Mouse (Mus musculus): Measurements from ENCODE around the gene Hist1h3f. TPM values are rescaled to one million over a fixed set of nuclear protein-coding genes. Genes with fewer than 3 reads are reported as not detected.

Hist1h3f gene
- total and polyA plus RNA-seq, 2 experiments from 2014 or later, result 0.21 to 239 TPM

DNA sequence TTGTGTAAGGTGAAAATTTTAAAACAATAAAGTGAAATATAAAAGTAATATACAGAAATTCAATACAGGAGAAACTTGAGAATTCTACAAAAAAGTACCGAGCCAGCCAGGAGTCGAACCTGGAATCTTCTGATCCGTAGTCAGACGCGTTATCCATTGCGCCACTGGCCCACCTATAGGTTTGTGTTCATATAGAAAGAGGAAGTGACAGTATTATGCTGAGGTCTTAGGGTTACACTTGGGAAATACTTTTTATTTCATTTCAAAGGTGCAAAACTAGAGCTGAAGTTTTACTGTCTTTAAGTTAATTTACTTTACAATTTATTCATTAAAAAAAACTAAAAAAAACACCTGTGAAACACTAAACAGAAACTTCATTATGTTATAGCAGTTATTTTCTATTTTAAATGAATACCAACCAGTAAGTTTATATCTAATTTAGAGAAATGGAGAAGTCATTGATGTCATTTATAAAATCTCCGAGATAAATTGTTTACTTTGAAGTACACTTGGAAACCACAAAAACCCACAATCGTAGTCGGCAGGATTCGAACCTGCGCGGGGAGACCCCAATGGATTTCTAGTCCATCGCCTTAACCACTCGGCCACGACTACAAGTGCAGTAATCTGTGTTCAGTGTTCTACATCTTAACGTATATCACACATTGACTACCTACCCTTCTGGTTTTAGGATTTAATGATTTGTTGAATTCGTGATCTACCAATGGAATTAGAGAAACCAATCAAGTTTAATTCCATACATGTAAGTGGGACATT lies 43.2 kb upstream of the Hist1h3f start:
- Histone ChIP-seq H3K9ac (replicated peaks; ENCODE audit: low read length, poor library complexity, severe bottlenecking) (no peak overlapping the region), H3K4me1 (ENCODE audit: insufficient read depth, low read length) (no peaks in the 10 kb centered on the region; the same call in 1 of the 2 replicates), H3K4me2 (ENCODE audit: low read depth, low read length, poor library complexity, severe bottlenecking) (no peak overlapping the region), H3K9me3 (ENCODE audit: low read length) (no peaks in the 10 kb centered on the region), H3K27ac (ENCODE audit: low read depth, low read length) (no peak overlapping the region), H3K36me3 (ENCODE audit: insufficient read depth, low read length) (no peaks in the 10 kb centered on the region), H3K4me3 (ENCODE audit: low read depth, low read length) (no peak overlapping the region), H3K27me3 (ENCODE audit: insufficient read depth, low read length) (0 out of 2 replicates have a peak, but pooled peaks cover 4% of the 10 kb centered on the region)
- TF ChIP-seq CTCF (IDR thresholded peaks at IDR 0.05), result no peak
- ATAC-seq (ENCODE audit: low FRiP score) (peak; percentile 66; the same call in 1 of the 2 replicates), DNase-seq (ENCODE audit: low spot score) (peak; percentile 65)
- WGBS, result 3% methylated on average over 17 of the region's 17 CpGs

DNA sequence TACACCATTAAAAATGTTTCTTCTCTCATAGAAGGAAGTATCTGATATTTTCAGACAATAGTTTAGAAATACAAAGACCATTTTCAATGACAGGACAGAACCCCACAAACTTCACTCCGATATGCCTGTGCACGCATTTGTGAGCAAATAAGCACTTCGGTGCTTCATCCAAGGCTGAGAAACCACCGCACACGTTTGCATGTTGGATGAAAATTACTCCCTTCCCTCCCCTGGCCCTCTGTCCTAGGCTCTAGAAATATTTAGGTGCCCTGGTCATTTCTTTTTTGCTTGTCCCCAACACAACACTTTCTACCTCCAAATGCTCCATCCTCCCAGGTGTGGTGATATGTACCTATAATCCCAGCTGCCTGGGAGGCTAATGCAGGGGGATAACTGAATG lies 42.3 kb upstream of the Hist1h3f start:
- ATAC-seq (ENCODE audit: low FRiP score), result no peak
- TF ChIP-seq CTCF (IDR thresholded peaks at IDR 0.05), result no peak
- Histone ChIP-seq H3K9ac (replicated peaks; ENCODE audit: low read length, poor library complexity, severe bottlenecking) (no peak overlapping the region), H3K27ac (ENCODE audit: low read depth, low read length) (no peak overlapping the region), H3K4me2 (ENCODE audit: low read depth, low read length, poor library complexity, severe bottlenecking) (no peak overlapping the region), H3K27me3 (ENCODE audit: insufficient read depth, low read length) (0 out of 2 replicates have a peak, but pooled peaks cover 4% of the 10 kb centered on the region), H3K36me3 (ENCODE audit: insufficient read depth, low read length) (no peaks in the 10 kb centered on the region), H3K9me3 (ENCODE audit: low read length) (no peaks in the 10 kb centered on the region), H3K4me1 (ENCODE audit: insufficient read depth, low read length) (no peaks in the 10 kb centered on the region; the same call in 1 of the 2 replicates), H3K4me3 (ENCODE audit: low read depth, low read length) (no peak overlapping the region)
- no peak for DNase-seq (ENCODE audit: low spot score)
- 19% methylated on average over 5 of the region's 5 CpGs for WGBS

DNA sequence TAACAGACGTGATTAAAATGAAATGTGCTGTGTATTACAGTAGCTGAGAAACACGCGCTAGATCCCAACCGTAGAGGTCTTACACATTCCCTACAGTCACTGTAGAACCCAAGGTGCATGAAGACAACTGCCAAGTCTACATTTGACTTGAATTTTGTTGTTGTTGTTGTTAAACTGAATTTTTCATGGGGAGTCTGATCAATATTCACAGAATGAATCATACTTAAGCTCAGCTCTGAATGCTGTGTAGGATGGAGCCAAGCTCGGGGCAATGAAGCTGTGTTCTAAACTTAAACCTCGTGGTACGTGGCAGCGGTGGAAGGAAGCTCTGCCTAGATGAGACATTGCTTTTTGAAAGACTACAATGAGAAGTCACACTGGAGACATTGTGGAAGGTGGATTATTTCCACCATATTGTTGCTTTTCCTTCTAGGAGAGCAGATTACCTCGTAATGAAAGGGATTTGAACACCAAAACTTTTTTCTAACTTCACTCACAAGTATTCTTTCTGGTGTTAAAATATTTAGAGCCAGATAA lies 41.8 kb upstream of the Hist1h3f start:
- Histone ChIP-seq H3K4me3 (ENCODE audit: low read depth, low read length) (no peak overlapping the region), H3K9me3 (ENCODE audit: low read length) (no peaks in the 10 kb centered on the region), H3K4me1 (ENCODE audit: insufficient read depth, low read length) (no peaks in the 10 kb centered on the region; the same call in 1 of the 2 replicates), H3K27ac (ENCODE audit: low read depth, low read length) (no peak overlapping the region), H3K27me3 (ENCODE audit: insufficient read depth, low read length) (peaks cover 5% of the 10 kb centered on the region; the same call in 1 of the 2 replicates), H3K4me2 (ENCODE audit: low read depth, low read length, poor library complexity, severe bottlenecking) (no peak overlapping the region), H3K9ac (replicated peaks; ENCODE audit: low read length, poor library complexity, severe bottlenecking) (no peak overlapping the region), H3K36me3 (ENCODE audit: insufficient read depth, low read length) (no peaks in the 10 kb centered on the region)
- no peak for TF ChIP-seq CTCF (IDR thresholded peaks at IDR 0.05)
- no peak for ATAC-seq (ENCODE audit: low FRiP score)
- no peak for DNase-seq (ENCODE audit: low spot score)
- WGBS, result 36% methylated on average over 9 of the region's 9 CpGs

DNA sequence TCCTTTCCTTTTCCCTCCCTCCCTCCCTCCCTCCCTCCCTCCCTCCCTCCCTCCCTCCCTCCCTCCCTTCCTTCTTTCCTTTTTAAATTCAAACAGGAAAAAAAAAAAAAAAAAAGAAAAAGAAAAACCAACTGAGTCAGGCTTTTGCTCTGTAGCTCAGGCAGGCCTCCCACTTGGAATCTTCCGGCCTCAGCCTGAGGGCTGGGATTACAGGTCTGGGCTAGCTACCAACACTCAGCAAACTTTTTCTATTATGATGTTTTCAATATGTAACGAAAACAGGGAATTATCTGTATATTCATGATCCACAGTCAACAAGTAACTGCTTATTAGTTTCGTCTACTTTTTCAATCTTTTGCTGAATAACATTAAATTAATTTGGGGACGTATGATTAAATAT lies 40.9 kb upstream of the Hist1h3f start:
- no peaks in the 10 kb centered on the region for H3K36me3 ChIP-seq (ENCODE audit: insufficient read depth, low read length)
- no peaks in the 10 kb centered on the region; the same call in 1 of the 2 replicates for H3K4me1 ChIP-seq (ENCODE audit: insufficient read depth, low read length)
- no peak overlapping the region for H3K4me3 ChIP-seq (ENCODE audit: low read depth, low read length)
- no peak for TF ChIP-seq CTCF (IDR thresholded peaks at IDR 0.05)
- no peak overlapping the region for H3K27ac ChIP-seq (ENCODE audit: low read depth, low read length)
- no peak overlapping the region for H3K9ac ChIP-seq (replicated peaks; ENCODE audit: low read length, poor library complexity, severe bottlenecking)
- no peaks in the 10 kb centered on the region for H3K9me3 ChIP-seq (ENCODE audit: low read length)
- no peak for ATAC-seq (ENCODE audit: low FRiP score)
- no peak overlapping the region for H3K4me2 ChIP-seq (ENCODE audit: low read depth, low read length, poor library complexity, severe bottlenecking)
- 48% methylated on average over 4 of the region's 4 CpGs for WGBS
- H3K27me3 ChIP-seq (ENCODE audit: insufficient read depth, low read length), result peaks cover 6% of the 10 kb centered on the region; the same call in 1 of the 2 replicates
- DNase-seq (ENCODE audit: low spot score), result no peak

DNA sequence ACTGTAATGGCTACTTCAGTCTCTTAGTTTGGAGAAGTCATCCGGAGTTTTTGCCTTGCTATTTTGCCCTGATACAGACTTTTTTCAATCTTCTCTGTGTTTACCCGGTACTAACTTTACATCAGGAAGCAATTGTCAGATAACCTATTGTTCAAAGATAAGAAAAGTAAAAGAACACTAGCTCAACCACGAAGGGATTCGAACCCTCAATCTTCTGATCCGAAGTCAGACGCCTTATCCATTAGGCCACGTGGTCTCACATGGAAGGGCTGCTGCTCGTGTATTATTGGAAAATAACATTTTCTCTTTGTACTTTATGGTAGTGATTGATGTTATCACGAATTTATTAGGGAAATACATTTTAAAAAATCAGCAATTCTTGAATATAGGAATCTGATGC lies 40.1 kb upstream of the Hist1h3f start:
- TF ChIP-seq CTCF (IDR thresholded peaks at IDR 0.05), result no peak
- DNase-seq (ENCODE audit: low spot score), result peak; percentile 76
- H3K9ac ChIP-seq (replicated peaks; ENCODE audit: low read length, poor library complexity, severe bottlenecking), result no peak overlapping the region
- H3K9me3 ChIP-seq (ENCODE audit: low read length), result no peaks in the 10 kb centered on the region
- no peak overlapping the region for H3K27ac ChIP-seq (ENCODE audit: low read depth, low read length)
- 3% methylated on average over 9 of the region's 9 CpGs for WGBS
- H3K36me3 ChIP-seq (ENCODE audit: insufficient read depth, low read length), result no peaks in the 10 kb centered on the region
- H3K4me1 ChIP-seq (ENCODE audit: insufficient read depth, low read length), result no peaks in the 10 kb centered on the region; the same call in 1 of the 2 replicates
- H3K4me3 ChIP-seq (ENCODE audit: low read depth, low read length), result peak overlapping the region; percentile 9; the same call in 1 of the 2 replicates
- no peak for ATAC-seq (ENCODE audit: low FRiP score)
- H3K4me2 ChIP-seq (ENCODE audit: low read depth, low read length, poor library complexity, severe bottlenecking), result no peak overlapping the region
- H3K27me3 ChIP-seq (ENCODE audit: insufficient read depth, low read length), result peaks cover 6% of the 10 kb centered on the region; the same call in 1 of the 2 replicates
